In the genomic region with DNA sequence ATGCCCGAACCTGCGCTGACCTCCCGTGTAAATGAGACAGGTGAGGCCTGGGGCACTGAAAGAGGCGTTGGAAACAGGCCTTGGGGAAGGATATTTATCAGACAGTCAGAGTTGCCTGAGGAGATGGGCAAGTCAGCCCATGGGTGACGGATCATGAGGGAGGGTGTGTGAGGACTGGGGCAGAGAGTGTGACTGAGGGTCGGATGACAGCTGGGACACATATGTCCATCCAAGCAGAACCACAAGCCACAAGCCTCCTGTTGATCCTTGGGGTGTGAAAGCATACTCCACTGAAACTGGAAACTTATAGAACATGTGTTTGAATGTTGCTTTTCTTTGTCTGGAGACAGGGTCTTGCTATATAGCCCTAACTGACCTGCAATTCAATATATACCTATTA, we compare ENCODE assay signal across 34 mouse cellular contexts. TPM values are rescaled to one million over a fixed set of nuclear protein-coding genes. Genes with fewer than 3 reads are reported as not detected.
DNase-seq lines count a peak whose midpoint lies in the region; ATAC-seq and TF ChIP-seq lines count a peak whose summit lies in the region.
"Had no signal": no experiment of that assay in that cellular context is flagged by ENCODE, and none has a peak within 500 bp of the region (broad histone marks: within the 10 kb centered on the region; RNA-seq: fewer than 3 reads in every experiment).

No protein-coding gene starts in this region.

- H3K4me1 ChIP-seq in kidney, postnatal 0 days (replicated peaks; ENCODE audit: insufficient read depth, low read length), result no peaks in the 10 kb centered on the region
- H3K4me1 ChIP-seq: embryonic facial prominence, embryonic 13.5 days; hindbrain, embryonic 12.5 days; intestine, embryonic 15.5 days; liver, embryonic 15.5 days; lung, embryonic 15.5 days; midbrain, embryonic 12.5 days; neural tube, embryonic 13.5 days had no signal

- 44% methylated on average over 6 of the region's 6 CpGs for WGBS in kidney, postnatal 0 days

- no peak overlapping the region for H3K4me2 ChIP-seq in kidney, postnatal 0 days (ENCODE audit: low read length)
- H3K4me2 ChIP-seq: embryonic facial prominence, embryonic 13.5 days; heart, embryonic 11.5 days; hindbrain, embryonic 12.5 days; intestine, embryonic 15.5 days; liver, embryonic 15.5 days; lung, embryonic 15.5 days; midbrain, embryonic 12.5 days; neural tube, embryonic 13.5 days had no signal

- peak; percentile 54 for DNase-seq in kidney, postnatal 0 days (ENCODE audit: low spot score)
- no peak for DNase-seq in kidney, postnatal 4 days
- DNase-seq in A20 (ENCODE audit: low read depth, low spot score), result peak; percentile 70
- DNase-seq in B cell, adult 2 months, result peak; percentile 56 to 60
- DNase-seq in spleen, postnatal 36 days (ENCODE audit: low spot score in 2 of 2), result peak; percentile 71 to 76
- DNase-seq in adrenal gland, adult 18-20 months (ENCODE audit: low spot score in 2 of 2), result no peak
- DNase-seq: adrenal gland, postnatal 14 days; cerebellum, adult 11-12 months; cerebellum, adult 9-11 months; embryo, embryonic 11 days; gastrocnemius, adult 2 months; gastrocnemius, postnatal 36 days; heart, adult 18-20 months; heart, postnatal 36 days; kidney, adult 2 months; layer of hippocampus, adult 9-11 months; liver; lung, postnatal 36 days; right cerebral cortex, postnatal 25 days; thymus, adult 2 months; thymus, postnatal 4 days had no signal

- no peak overlapping the region for H3K27ac ChIP-seq in kidney, postnatal 0 days
- H3K27ac ChIP-seq: embryonic facial prominence, embryonic 13.5 days; gastrocnemius, adult 2 months; hindbrain, embryonic 12.5 days; hindbrain, postnatal 0 days; intestine, embryonic 15.5 days; liver, embryonic 15.5 days; lung, embryonic 15.5 days; midbrain, embryonic 12.5 days; neural tube, embryonic 13.5 days had no signal

- peak; percentile 67; the same call in 1 of the 2 replicates for ATAC-seq in kidney, postnatal 0 days (replicated peaks; ENCODE audit: low FRiP score, low read depth)
- ATAC-seq: forebrain, embryonic 16.5 days; hindbrain, postnatal 0 days; intestine, embryonic 15.5 days; Patski had no signal

- no peaks in the 10 kb centered on the region for H3K36me3 ChIP-seq in kidney, postnatal 0 days (ENCODE audit: insufficient read depth, low read length)
- H3K36me3 ChIP-seq: embryonic facial prominence, embryonic 13.5 days; hindbrain, embryonic 12.5 days; intestine, embryonic 15.5 days; liver, embryonic 15.5 days; lung, embryonic 15.5 days; midbrain, embryonic 12.5 days; neural tube, embryonic 13.5 days had no signal

- H3K9me3 ChIP-seq in kidney, postnatal 0 days (replicated peaks; ENCODE audit: low read length), result no peaks in the 10 kb centered on the region
- H3K9me3 ChIP-seq: embryonic facial prominence, embryonic 13.5 days; hindbrain, embryonic 12.5 days; intestine, embryonic 15.5 days; liver, embryonic 15.5 days; lung, embryonic 15.5 days; midbrain, embryonic 12.5 days; neural tube, embryonic 13.5 days had no signal

- no peak overlapping the region for H3K4me3 ChIP-seq in kidney, postnatal 0 days (replicated peaks; ENCODE audit: low read depth, low read length)
- H3K4me3 ChIP-seq: embryonic facial prominence, embryonic 13.5 days; erythroblast, embryonic 14.5 days; gastrocnemius, adult 2 months; hindbrain, embryonic 12.5 days; intestine, embryonic 15.5 days; liver, embryonic 15.5 days; lung, embryonic 15.5 days; midbrain, embryonic 12.5 days; neural tube, embryonic 13.5 days had no signal

- no peak for TF ChIP-seq CTCF in kidney, postnatal 0 days (IDR thresholded peaks at IDR 0.05; ENCODE audit: low read depth)

- H3K27me3 ChIP-seq in kidney, postnatal 0 days (ENCODE audit: insufficient read depth, low read length), result no peaks in the 10 kb centered on the region
- H3K27me3 ChIP-seq: hindbrain, embryonic 12.5 days; intestine, embryonic 15.5 days; liver, embryonic 15.5 days; lung, embryonic 15.5 days; midbrain, embryonic 12.5 days; neural tube, embryonic 13.5 days; Patski had no signal

- H3K9ac ChIP-seq in kidney, postnatal 0 days (ENCODE audit: low read depth, low read length), result no peak overlapping the region
- H3K9ac ChIP-seq: embryonic facial prominence, embryonic 13.5 days; hindbrain, embryonic 12.5 days; intestine, embryonic 15.5 days; liver, embryonic 15.5 days; lung, embryonic 15.5 days; midbrain, embryonic 12.5 days; neural tube, embryonic 13.5 days had no signal

RNA-seq across cellular contexts. Expression of a gene that starts 28.8 kb away (rescaled TPM):
- polyA plus RNA-seq in kidney, postnatal 0 days (2015; fragmentation: Nextera tagmentation; extraction: Ambion mirVana), result 0.93 and 0.95 TPM in 2 replicates
- 1 to 10 TPM; 1.6 to 6.6 TPM for total RNA-seq in adrenal gland, adult 18-20 months (2021)
- total RNA-seq: hindbrain, postnatal 0 days; MEL had no signal
- polyA plus RNA-seq: erythroblast, embryonic 14.5 days had no signal

RNA-seq across cellular contexts. Expression of a gene that starts 34.2 kb away (rescaled TPM):
- 17.3 and 21.7 TPM in 2 replicates for polyA plus RNA-seq in kidney, postnatal 0 days (2015; fragmentation: Nextera tagmentation; extraction: Ambion mirVana)
- total RNA-seq in adrenal gland, adult 18-20 months (2021), result 10 to 100 TPM; 20.2 to 25.8 TPM

RNA-seq across cellular contexts. Expression of a gene that starts 36.4 kb away (rescaled TPM):
- polyA plus RNA-seq in kidney, postnatal 0 days (2015; fragmentation: Nextera tagmentation; extraction: Ambion mirVana), result 32.5 and 35.0 TPM in 2 replicates
- total RNA-seq in adrenal gland, adult 18-20 months (2021), result 10 to 100 TPM; 47.4 to 52.2 TPM

Comparison
In these comparisons a context has a peak if more than half of its experiments do, and no peak if none do; other contexts are left out.
1. DNase-seq: peak in kidney, postnatal 0 days (single experiment), A20 (single experiment), B cell, adult 2 months (2 of 2) and spleen, postnatal 36 days (2 of 2); none in kidney, postnatal 4 days (0 of 2) and adrenal gland, adult 18-20 months (0 of 2).